Mouse (Mus musculus): ENCODE results near the gene Tcf7l2. TPM values are rescaled to one million over a fixed set of nuclear protein-coding genes. Genes with fewer than 3 reads are reported as not detected.

Gene Tcf7l2
- polyA plus RNA-seq, 1 experiment from 2014 or later: 401 TPM

GRCm38 (mm10) chr19:55768889-55769288 lies 27.3 kb downstream of the Tcf7l2 start:
- H3K9me3 ChIP-seq (ENCODE audit: control insufficient read depth, low read length): no peaks in the 10 kb centered on the region
- H3K4me2 ChIP-seq: no peak overlapping the region
- no peaks in the 10 kb centered on the region for H3K27me3 ChIP-seq (ENCODE audit: control insufficient read depth, insufficient read depth, low read length)
- WGBS: 73% methylated on average over 11 of the region's 11 CpGs
- no peak overlapping the region for H3K4me3 ChIP-seq (ENCODE audit: low read depth, low read length)
- H3K36me3 ChIP-seq (ENCODE audit: control insufficient read depth, insufficient read depth, low read length): no peaks in the 10 kb centered on the region
- DNase-seq (ENCODE audit: low spot score, missing footprints) (no peak), ATAC-seq (ENCODE audit: low FRiP score) (no peak)
- no peak overlapping the region for H3K27ac ChIP-seq (ENCODE audit: low read depth, low read length)
- peaks cover 9% of the 10 kb centered on the region for H3K4me1 ChIP-seq (ENCODE audit: control insufficient read depth, insufficient read depth, low read length)
- H3K9ac ChIP-seq (ENCODE audit: low read length): no peak overlapping the region

DNA sequence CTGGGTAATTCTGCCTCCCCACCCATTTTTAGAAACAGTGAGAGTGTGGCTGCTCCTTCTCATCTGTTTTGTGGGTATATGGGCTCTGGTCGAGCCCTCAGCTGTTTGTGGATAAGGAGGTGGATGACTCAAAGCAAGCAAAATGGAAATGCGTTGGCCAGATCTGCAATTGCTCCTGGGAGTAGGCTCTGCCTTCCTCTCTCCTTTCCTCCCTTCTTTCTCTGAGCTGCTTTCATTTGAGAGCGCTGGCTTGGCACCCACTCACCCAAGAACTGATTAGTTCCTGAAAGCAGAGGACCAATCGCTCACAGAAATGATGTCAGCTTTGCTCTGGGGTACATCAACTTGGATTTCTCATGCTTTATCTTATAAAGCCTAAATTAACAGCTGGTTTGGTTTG lies 32.7 kb downstream of the Tcf7l2 start:
- DNase-seq (ENCODE audit: low spot score, missing footprints): no peak
- WGBS: 68% methylated on average over 4 of the region's 4 CpGs
- H3K4me3 ChIP-seq (ENCODE audit: low read depth, low read length): no peak overlapping the region
- no peaks in the 10 kb centered on the region for H3K9me3 ChIP-seq (ENCODE audit: control insufficient read depth, low read length)
- H3K4me1 ChIP-seq (ENCODE audit: control insufficient read depth, insufficient read depth, low read length): peaks cover 20% of the 10 kb centered on the region
- no peak overlapping the region for H3K27ac ChIP-seq (ENCODE audit: low read depth, low read length)
- no peak overlapping the region for H3K9ac ChIP-seq (ENCODE audit: low read length)
- no peaks in the 10 kb centered on the region for H3K27me3 ChIP-seq (ENCODE audit: control insufficient read depth, insufficient read depth, low read length)
- no peak overlapping the region for H3K4me2 ChIP-seq
- H3K36me3 ChIP-seq (ENCODE audit: control insufficient read depth, insufficient read depth, low read length): no peaks in the 10 kb centered on the region
- ATAC-seq (ENCODE audit: low FRiP score): no peak

GRCm38 (mm10) chr19:55774824-55775223 lies 33.2 kb downstream of the Tcf7l2 start:
- DNase-seq (ENCODE audit: low spot score, missing footprints) (no peak), ATAC-seq (ENCODE audit: low FRiP score) (no peak)
- Histone ChIP-seq H3K27ac (ENCODE audit: low read depth, low read length) (no peak overlapping the region), H3K36me3 (ENCODE audit: control insufficient read depth, insufficient read depth, low read length) (no peaks in the 10 kb centered on the region), H3K4me1 (ENCODE audit: control insufficient read depth, insufficient read depth, low read length) (peaks cover 20% of the 10 kb centered on the region), H3K9ac (ENCODE audit: low read length) (no peak overlapping the region), H3K4me2 (no peak overlapping the region), H3K4me3 (ENCODE audit: low read depth, low read length) (no peak overlapping the region), H3K27me3 (ENCODE audit: control insufficient read depth, insufficient read depth, low read length) (no peaks in the 10 kb centered on the region), H3K9me3 (ENCODE audit: control insufficient read depth, low read length) (no peaks in the 10 kb centered on the region)
- WGBS: 85% methylated on average over 7 of the region's 7 CpGs

GRCm38 (mm10) chr19:55779871-55780270 lies 38.3 kb downstream of the Tcf7l2 start:
- H3K9me3 ChIP-seq (ENCODE audit: control insufficient read depth, low read length): no peaks in the 10 kb centered on the region
- ATAC-seq (ENCODE audit: low FRiP score): no peak
- WGBS: 86% methylated on average over 10 of the region's 10 CpGs
- H3K4me1 ChIP-seq (ENCODE audit: control insufficient read depth, insufficient read depth, low read length): peaks cover 9% of the 10 kb centered on the region
- no peak overlapping the region for H3K27ac ChIP-seq (ENCODE audit: low read depth, low read length)
- no peak for DNase-seq (ENCODE audit: low spot score, missing footprints)
- H3K36me3 ChIP-seq (ENCODE audit: control insufficient read depth, insufficient read depth, low read length): no peaks in the 10 kb centered on the region
- no peak overlapping the region for H3K4me3 ChIP-seq (ENCODE audit: low read depth, low read length)
- H3K4me2 ChIP-seq: no peak overlapping the region
- no peak overlapping the region for H3K9ac ChIP-seq (ENCODE audit: low read length)
- H3K27me3 ChIP-seq (ENCODE audit: control insufficient read depth, insufficient read depth, low read length): no peaks in the 10 kb centered on the region

DNA sequence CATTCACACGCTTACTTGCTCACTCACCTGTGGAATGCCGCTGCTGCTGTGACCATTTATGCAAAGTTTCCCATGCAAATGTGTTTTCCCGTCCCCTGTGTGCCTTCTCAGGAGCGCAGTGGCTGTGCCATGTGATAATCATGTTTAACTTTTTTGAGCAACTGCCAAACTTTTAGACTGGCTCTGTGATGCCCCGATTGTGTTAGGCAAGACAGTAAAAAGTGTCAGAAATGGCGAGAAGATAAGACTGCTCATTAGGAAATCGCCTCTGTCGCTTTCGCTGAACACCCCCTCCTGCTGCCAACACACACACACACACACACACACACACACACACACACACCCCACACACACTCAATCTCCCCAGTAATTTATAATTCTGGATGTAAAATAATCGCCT lies 39.5 kb downstream of the Tcf7l2 start:
- no peaks in the 10 kb centered on the region for H3K9me3 ChIP-seq (ENCODE audit: control insufficient read depth, low read length)
- no peak overlapping the region for H3K9ac ChIP-seq (ENCODE audit: low read length)
- H3K4me2 ChIP-seq: no peak overlapping the region
- no peaks in the 10 kb centered on the region for H3K36me3 ChIP-seq (ENCODE audit: control insufficient read depth, insufficient read depth, low read length)
- WGBS: 84% methylated on average over 10 of the region's 10 CpGs
- DNase-seq (ENCODE audit: low spot score, missing footprints) (no peak), ATAC-seq (ENCODE audit: low FRiP score) (no peak)
- H3K27ac ChIP-seq (ENCODE audit: low read depth, low read length): no peak overlapping the region
- no peaks in the 10 kb centered on the region for H3K27me3 ChIP-seq (ENCODE audit: control insufficient read depth, insufficient read depth, low read length)
- H3K4me1 ChIP-seq (ENCODE audit: control insufficient read depth, insufficient read depth, low read length): peaks cover 9% of the 10 kb centered on the region
- no peak overlapping the region for H3K4me3 ChIP-seq (ENCODE audit: low read depth, low read length)

GRCm38 (mm10) chr19:55781681-55782080 lies 40.1 kb downstream of the Tcf7l2 start:
- H3K36me3 ChIP-seq (ENCODE audit: control insufficient read depth, insufficient read depth, low read length): no peaks in the 10 kb centered on the region
- no peak overlapping the region for H3K9ac ChIP-seq (ENCODE audit: low read length)
- DNase-seq (ENCODE audit: low spot score, missing footprints) (no peak), ATAC-seq (ENCODE audit: low FRiP score) (no peak)
- WGBS: 75% methylated on average over 8 of the region's 8 CpGs
- H3K4me2 ChIP-seq: no peak overlapping the region
- H3K9me3 ChIP-seq (ENCODE audit: control insufficient read depth, low read length): no peaks in the 10 kb centered on the region
- H3K4me1 ChIP-seq (ENCODE audit: control insufficient read depth, insufficient read depth, low read length): peaks cover 9% of the 10 kb centered on the region
- no peaks in the 10 kb centered on the region for H3K27me3 ChIP-seq (ENCODE audit: control insufficient read depth, insufficient read depth, low read length)
- no peak overlapping the region for H3K27ac ChIP-seq (ENCODE audit: low read depth, low read length)
- no peak overlapping the region for H3K4me3 ChIP-seq (ENCODE audit: low read depth, low read length)

DNA sequence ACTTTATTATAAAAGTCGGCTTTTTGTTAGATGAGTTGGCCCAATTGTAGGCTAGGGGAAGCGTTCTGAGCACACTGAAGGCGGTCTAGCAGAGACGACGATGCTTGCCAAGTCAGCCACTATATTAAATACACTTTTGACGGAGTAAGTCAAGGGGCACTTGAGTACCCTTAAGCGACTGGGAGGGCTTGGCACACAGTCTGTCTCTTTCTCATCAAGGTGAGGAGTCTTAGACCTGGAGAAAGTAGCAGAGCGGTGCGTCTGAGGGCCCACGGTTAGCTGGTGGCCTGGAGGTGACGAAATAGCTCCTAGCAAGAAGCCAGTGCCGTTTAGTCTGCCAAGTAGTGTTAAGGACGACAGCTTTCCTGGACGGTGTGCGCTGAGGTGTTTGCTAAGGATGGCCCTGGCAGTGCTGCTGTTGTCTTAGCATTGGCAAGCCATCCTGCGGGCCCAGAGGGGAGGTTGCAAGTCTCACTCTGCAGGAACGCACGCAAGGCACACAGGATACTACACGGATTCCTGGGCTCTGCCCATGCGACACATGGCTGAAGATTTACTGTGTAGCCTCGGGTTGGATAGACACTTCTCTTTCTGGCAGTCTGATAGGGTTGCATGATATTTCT lies 43.3 kb downstream of the Tcf7l2 start:
- Histone ChIP-seq H3K9me3 (ENCODE audit: control insufficient read depth, low read length) (no peaks in the 10 kb centered on the region), H3K4me1 (ENCODE audit: control insufficient read depth, insufficient read depth, low read length) (peaks cover 20% of the 10 kb centered on the region), H3K27ac (ENCODE audit: low read depth, low read length) (no peak overlapping the region), H3K4me3 (ENCODE audit: low read depth, low read length) (no peak overlapping the region), H3K4me2 (no peak overlapping the region), H3K36me3 (ENCODE audit: control insufficient read depth, insufficient read depth, low read length) (no peaks in the 10 kb centered on the region), H3K9ac (ENCODE audit: low read length) (no peak overlapping the region), H3K27me3 (ENCODE audit: control insufficient read depth, insufficient read depth, low read length) (no peaks in the 10 kb centered on the region)
- ATAC-seq (ENCODE audit: low FRiP score) (no peak), DNase-seq (ENCODE audit: low spot score, missing footprints) (no peak)
- WGBS: 92% methylated on average over 21 of the region's 21 CpGs

DNA sequence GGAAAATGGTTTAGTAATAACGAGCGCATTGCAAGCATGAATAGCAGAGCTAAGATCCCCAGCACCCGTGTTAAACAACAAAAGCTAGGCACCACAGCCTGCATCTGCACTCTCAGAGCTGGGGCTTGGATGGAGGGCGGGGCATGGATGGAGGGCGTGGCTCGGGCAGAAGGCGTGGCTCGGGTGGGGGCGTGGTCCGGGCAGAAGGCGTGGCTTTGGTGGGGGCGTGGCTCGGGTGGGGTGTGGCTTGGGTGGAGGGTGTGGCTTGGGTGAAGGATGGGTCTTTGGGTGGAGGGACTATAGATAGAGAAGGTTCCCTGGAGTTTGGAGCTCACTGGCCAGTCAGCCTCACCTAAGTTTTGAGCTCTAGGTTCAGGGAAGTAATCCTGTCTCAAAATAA lies 45.8 kb downstream of the Tcf7l2 start:
- peaks cover 20% of the 10 kb centered on the region for H3K4me1 ChIP-seq (ENCODE audit: control insufficient read depth, insufficient read depth, low read length)
- 78% methylated on average over 13 of the region's 13 CpGs for WGBS
- no peaks in the 10 kb centered on the region for H3K9me3 ChIP-seq (ENCODE audit: control insufficient read depth, low read length)
- H3K4me2 ChIP-seq: no peak overlapping the region
- H3K27me3 ChIP-seq (ENCODE audit: control insufficient read depth, insufficient read depth, low read length): no peaks in the 10 kb centered on the region
- ATAC-seq (ENCODE audit: low FRiP score): peak; percentile 20; the same call in 1 of the 2 replicates
- H3K27ac ChIP-seq (ENCODE audit: low read depth, low read length): no peak overlapping the region
- H3K4me3 ChIP-seq (ENCODE audit: low read depth, low read length): no peak overlapping the region
- DNase-seq (ENCODE audit: low spot score, missing footprints): no peak
- H3K36me3 ChIP-seq (ENCODE audit: control insufficient read depth, insufficient read depth, low read length): no peaks in the 10 kb centered on the region
- H3K9ac ChIP-seq (ENCODE audit: low read length): no peak overlapping the region

GRCm38 (mm10) chr19:55788285-55788904 lies 46.8 kb downstream of the Tcf7l2 start:
- Histone ChIP-seq H3K9ac (ENCODE audit: low read length) (no peak overlapping the region), H3K4me2 (peak overlapping the region; percentile 2; the same call in 1 of the 2 replicates), H3K27ac (ENCODE audit: low read depth, low read length) (peak overlapping the region; percentile 77), H3K4me3 (ENCODE audit: low read depth, low read length) (no peak overlapping the region), H3K36me3 (ENCODE audit: control insufficient read depth, insufficient read depth, low read length) (no peaks in the 10 kb centered on the region), H3K9me3 (ENCODE audit: control insufficient read depth, low read length) (no peaks in the 10 kb centered on the region), H3K27me3 (ENCODE audit: control insufficient read depth, insufficient read depth, low read length) (no peaks in the 10 kb centered on the region), H3K4me1 (ENCODE audit: control insufficient read depth, insufficient read depth, low read length) (peaks cover 20% of the 10 kb centered on the region)
- 18% methylated on average over 7 of the region's 7 CpGs for WGBS
- ATAC-seq (ENCODE audit: low FRiP score) (peak; percentile 84), DNase-seq (ENCODE audit: low spot score, missing footprints) (peak; percentile 95)

Data from midbrain, embryonic 11.5 days (tissue).